Mouse (Mus musculus) cortical plate, adult 2 months (tissue): Measurements from ENCODE around the gene Pomp.

ENCODE experiments used
- CTCF ChIP-seq: fragments of 200-500 bp; IDR thresholded peaks from 2 replicates; pipeline ENCODE4 v1.5.1; 2011; ENCODE audit warnings: mild to moderate bottlenecking, control low read depth, low read length; ENCODE audit not compliant: insufficient read depth; ENCODE audit errors: extremely low read depth
- POLR2A ChIP-seq: fragments of 200-500 bp; IDR thresholded peaks from 2 replicates; pipeline ENCODE4 v1.6.1; 2011; ENCODE audit warnings: mild to moderate bottlenecking, low read length, control low read depth; ENCODE audit not compliant: insufficient read depth; ENCODE audit errors: extremely low read depth

DNA sequence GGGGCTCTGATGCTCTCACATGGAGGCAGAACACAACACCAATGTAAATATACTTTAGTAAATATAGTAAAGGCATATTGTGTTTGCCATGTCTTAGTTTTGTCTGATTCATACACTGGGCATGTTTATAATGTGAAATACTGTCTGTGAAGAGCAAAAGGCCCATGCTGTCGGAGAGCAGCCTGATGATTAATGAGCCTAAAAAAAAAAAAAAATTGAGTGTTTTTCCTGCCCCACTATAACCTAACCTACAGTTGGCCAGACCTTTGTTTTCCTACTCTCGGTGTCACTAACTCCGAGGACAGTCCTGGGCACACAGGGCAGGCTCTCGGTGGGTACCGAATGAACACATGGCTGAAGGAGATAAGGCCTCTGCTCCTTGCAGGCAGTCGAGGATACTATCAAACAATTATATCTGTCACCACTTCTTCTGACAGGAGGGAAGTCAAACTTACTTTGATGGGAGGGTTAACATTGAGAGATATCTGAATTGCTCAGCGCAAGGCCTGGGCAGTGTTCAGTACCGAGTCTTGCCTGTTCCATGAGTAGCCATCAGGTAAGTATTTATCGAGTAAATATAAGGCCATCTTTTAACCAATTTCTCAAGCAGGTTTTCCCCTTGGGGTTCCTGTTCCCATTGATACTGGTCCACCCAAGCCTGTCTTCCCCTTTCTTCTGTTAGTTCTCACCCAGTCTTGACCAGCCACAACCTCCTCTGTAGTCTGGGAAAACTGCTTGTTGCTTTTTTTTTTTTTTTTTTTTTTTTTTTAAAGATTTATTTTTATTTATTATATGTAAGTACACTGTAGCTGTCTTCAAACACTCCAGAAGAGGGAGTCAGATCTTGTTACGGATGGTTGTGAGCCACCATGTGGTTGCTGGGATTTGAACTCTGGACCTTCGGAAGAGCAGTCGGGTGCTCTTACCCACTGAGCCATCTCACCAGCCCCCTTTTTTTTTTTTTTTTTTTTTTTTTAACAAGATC is 28.3 kb downstream of the Pomp start:
- TF ChIP-seq CTCF (no peak), POLR2A (no peak)
